Mouse (Mus musculus): ENCODE measurements at regions not wholly inside any gene's neighbourhood (a gene's known extent, or its start where the extent isn't known, plus 50 kb on each side); places are given as distances from the start of the nearest gene placed in this dataset.
A peak's percentile ranks its signal among the peaks of the same experiment; 100 is the strongest.

DNA sequence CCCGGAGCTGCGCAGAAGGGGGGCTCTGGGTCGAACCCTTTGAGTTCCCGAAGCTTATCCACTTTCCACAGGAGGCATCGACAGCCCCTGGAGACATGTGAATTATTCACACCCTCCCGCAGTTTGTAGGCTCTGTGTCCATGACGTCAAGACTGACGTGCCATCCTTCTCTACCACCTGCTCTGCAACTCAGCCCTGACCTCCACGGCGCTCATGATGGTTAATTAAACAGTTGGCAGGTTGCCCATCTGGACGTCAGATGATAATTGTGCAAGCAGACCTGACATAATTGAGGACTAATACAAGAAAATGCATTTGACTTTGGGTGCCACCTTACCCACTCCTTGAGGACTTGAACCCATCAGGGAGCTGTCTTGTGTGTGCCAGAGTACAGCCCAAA, 121.1 kb upstream of the Ppp1r26 start:
- H3K36me3 ChIP-seq (ENCODE audit: poor library complexity, severe bottlenecking), result no peaks in the 10 kb centered on the region
- no peaks in the 10 kb centered on the region for H3K27me3 ChIP-seq
- peaks cover 23% of the 10 kb centered on the region for H3K4me1 ChIP-seq
- H3K9ac ChIP-seq, result no peak overlapping the region
- H3K9me3 ChIP-seq (replicated peaks), result no peaks in the 10 kb centered on the region
- no peak overlapping the region for H3K4me3 ChIP-seq
- ATAC-seq, result peak; percentile 62; the same call in 1 of the 2 replicates
- WGBS, result 52% methylated on average over 11 of the region's 11 CpGs
- no peak overlapping the region for H3K4me2 ChIP-seq
- no peak overlapping the region for H3K27ac ChIP-seq

DNA sequence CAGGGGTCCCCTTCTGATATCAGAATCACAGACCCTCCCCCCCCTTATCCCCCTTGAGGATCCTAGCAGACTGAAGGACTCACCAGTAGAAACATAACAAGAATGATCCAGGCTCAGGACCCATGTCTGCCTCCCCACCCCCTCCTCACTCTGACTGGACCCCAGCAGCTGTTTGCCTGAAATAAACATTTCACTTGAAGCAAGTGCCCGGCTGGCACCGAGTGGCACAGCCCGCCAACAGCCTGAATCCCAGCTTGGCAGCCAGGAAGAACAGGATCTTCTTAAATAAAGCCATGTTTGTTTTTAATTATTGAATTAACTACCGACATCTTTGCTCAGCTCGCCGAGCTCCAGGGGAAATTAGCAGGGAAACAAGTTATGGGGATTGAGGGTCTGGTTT, 120.5 kb upstream of the Ppp1r26 start:
- H3K36me3 ChIP-seq (ENCODE audit: poor library complexity, severe bottlenecking), result no peaks in the 10 kb centered on the region
- H3K4me1 ChIP-seq, result peaks cover 23% of the 10 kb centered on the region
- H3K9me3 ChIP-seq (replicated peaks), result no peaks in the 10 kb centered on the region
- no peak for ATAC-seq
- no peak overlapping the region for H3K4me3 ChIP-seq
- H3K9ac ChIP-seq, result no peak overlapping the region
- WGBS, result 62% methylated on average over 6 of the region's 6 CpGs
- no peaks in the 10 kb centered on the region for H3K27me3 ChIP-seq
- H3K27ac ChIP-seq, result no peak overlapping the region
- H3K4me2 ChIP-seq, result no peak overlapping the region

DNA sequence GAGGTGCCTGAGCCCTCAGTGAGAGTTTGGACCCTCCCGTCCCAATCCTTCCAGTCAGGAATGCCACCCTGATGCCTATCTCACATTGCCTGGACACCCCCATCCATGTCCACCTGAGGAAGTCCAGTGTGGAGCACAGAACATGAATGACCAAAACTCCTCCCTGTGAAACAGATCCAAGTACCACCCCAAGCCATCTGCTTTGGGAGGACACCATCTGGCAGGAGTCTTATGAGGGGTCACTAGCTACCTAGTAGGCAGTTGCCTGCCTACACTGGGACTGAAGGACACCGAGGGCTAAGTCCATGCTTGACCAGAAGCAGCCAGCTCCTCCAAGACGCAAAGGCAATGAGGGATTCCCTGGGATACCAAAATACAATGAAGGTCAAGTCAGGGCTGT, 119.9 kb upstream of the Ppp1r26 start:
- WGBS, result 89% methylated on average over 3 of the region's 3 CpGs
- peaks cover 23% of the 10 kb centered on the region for H3K4me1 ChIP-seq
- no peak overlapping the region for H3K9ac ChIP-seq
- H3K36me3 ChIP-seq (ENCODE audit: poor library complexity, severe bottlenecking), result no peaks in the 10 kb centered on the region
- H3K4me2 ChIP-seq, result no peak overlapping the region
- no peaks in the 10 kb centered on the region for H3K9me3 ChIP-seq (replicated peaks)
- ATAC-seq, result no peak
- no peaks in the 10 kb centered on the region for H3K27me3 ChIP-seq
- H3K27ac ChIP-seq, result 0 out of 2 replicates have a peak overlapping the region, but pooled peaks have one; percentile 15
- H3K4me3 ChIP-seq, result no peak overlapping the region

- Histone ChIP-seq H3K9ac (no peak overlapping the region), H3K4me2 (no peak overlapping the region), H3K27ac (no peak overlapping the region), H3K27me3 (no peaks in the 10 kb centered on the region), H3K4me3 (no peak overlapping the region), H3K9me3 (replicated peaks) (no peaks in the 10 kb centered on the region), H3K4me1 (peaks cover 23% of the 10 kb centered on the region), H3K36me3 (ENCODE audit: poor library complexity, severe bottlenecking) (no peaks in the 10 kb centered on the region)
- no peak for ATAC-seq
- 84% methylated on average over 5 of the region's 5 CpGs for WGBS
Observed at GRCm38 (mm10) chr2:28329130-28329529, 117.5 kb upstream of the Ppp1r26 start.

GRCm38 (mm10) chr2:28335141-28335789, 111.3 kb upstream of the Ppp1r26 start:
- H3K4me1 ChIP-seq, result peaks cover 27% of the 10 kb centered on the region
- H3K36me3 ChIP-seq (ENCODE audit: poor library complexity, severe bottlenecking), result no peaks in the 10 kb centered on the region
- H3K4me2 ChIP-seq, result no peak overlapping the region
- ATAC-seq, result peak; percentile 67
- H3K27ac ChIP-seq, result peak overlapping the region; percentile 51; the same call in 1 of the 2 replicates
- no peaks in the 10 kb centered on the region for H3K27me3 ChIP-seq
- 37% methylated on average over 9 of the region's 9 CpGs for WGBS
- H3K4me3 ChIP-seq, result no peak overlapping the region
- H3K9me3 ChIP-seq (replicated peaks), result no peaks in the 10 kb centered on the region
- H3K9ac ChIP-seq, result no peak overlapping the region

DNA sequence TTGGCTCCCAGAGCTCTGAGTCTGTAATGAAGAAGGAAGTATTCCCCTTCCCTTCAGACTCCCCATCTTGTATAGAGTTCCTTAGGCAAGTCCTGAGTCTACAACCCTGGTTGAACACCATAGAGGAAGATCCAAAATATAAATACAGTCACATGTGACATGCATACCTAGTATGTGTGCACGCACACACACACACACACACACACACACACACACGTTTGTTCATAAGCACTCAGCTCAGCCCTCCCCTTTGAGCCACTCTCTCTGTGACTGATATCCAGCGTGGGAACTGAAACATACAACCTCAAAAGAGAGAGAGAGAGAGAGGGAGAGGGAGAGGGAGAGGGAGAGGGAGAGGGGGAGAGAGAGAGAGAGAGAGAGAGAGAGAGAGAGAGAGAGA, 110.8 kb upstream of the Ppp1r26 start:
- ATAC-seq, result 0 out of 2 replicates have a peak, but pooled peaks have one; percentile 4

GRCm38 (mm10) chr2:28336349-28337309, 110.0 kb upstream of the Ppp1r26 start:
- Histone ChIP-seq H3K4me3 (no peak overlapping the region), H3K27ac (0 out of 2 replicates have a peak overlapping the region, but pooled peaks have one; percentile 25), H3K4me1 (peaks cover 27% of the 10 kb centered on the region), H3K9me3 (replicated peaks) (no peaks in the 10 kb centered on the region), H3K27me3 (no peaks in the 10 kb centered on the region), H3K9ac (peak overlapping the region; percentile 16; the same call in 1 of the 2 replicates), H3K36me3 (ENCODE audit: poor library complexity, severe bottlenecking) (no peaks in the 10 kb centered on the region), H3K4me2 (no peak overlapping the region)
- WGBS, result 53% methylated on average over 17 of the region's 17 CpGs
- ATAC-seq, result 0 out of 2 replicates have a peak, but pooled peaks have one; percentile 30

More for the DNA sequence above, 110.8 kb upstream of the Ppp1r26 start:
- H3K9me3 ChIP-seq (replicated peaks), result no peaks in the 10 kb centered on the region
- no peak overlapping the region for H3K9ac ChIP-seq
- peaks cover 27% of the 10 kb centered on the region for H3K4me1 ChIP-seq
- H3K4me3 ChIP-seq, result no peak overlapping the region
- H3K36me3 ChIP-seq (ENCODE audit: poor library complexity, severe bottlenecking), result no peaks in the 10 kb centered on the region
- WGBS, result 73% methylated on average over 3 of the region's 3 CpGs
- H3K27ac ChIP-seq, result peak overlapping the region; percentile 51; the same call in 1 of the 2 replicates
- no peaks in the 10 kb centered on the region for H3K27me3 ChIP-seq
- no peak overlapping the region for H3K4me2 ChIP-seq

DNA sequence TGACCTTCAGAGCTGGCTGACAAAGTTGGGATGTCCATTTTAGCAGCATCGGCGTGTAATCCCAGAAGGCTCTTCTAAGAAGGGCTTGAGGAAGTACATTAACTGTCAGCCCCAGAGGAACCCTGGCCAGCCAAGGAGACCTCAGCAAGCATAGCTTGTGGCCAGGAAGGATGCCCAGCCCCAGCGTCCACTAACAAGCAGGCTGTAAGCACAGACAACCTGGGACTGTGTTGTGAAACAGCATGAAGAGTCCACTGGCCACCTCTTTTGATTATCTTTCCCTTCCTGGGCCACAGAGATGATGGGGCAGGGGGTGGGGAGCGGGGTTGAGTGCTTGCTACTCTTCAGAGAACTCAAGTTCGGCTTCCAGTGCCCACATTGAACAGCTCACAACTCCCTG, 109.0 kb upstream of the Ppp1r26 start:
- Histone ChIP-seq H3K36me3 (ENCODE audit: poor library complexity, severe bottlenecking) (no peaks in the 10 kb centered on the region), H3K4me1 (peaks cover 27% of the 10 kb centered on the region), H3K4me2 (no peak overlapping the region), H3K9me3 (replicated peaks) (no peaks in the 10 kb centered on the region), H3K4me3 (no peak overlapping the region), H3K27me3 (no peaks in the 10 kb centered on the region), H3K9ac (no peak overlapping the region), H3K27ac (no peak overlapping the region)
- WGBS, result 90% methylated on average over 5 of the region's 5 CpGs
- ATAC-seq, result no peak

- H3K27ac ChIP-seq, result no peak overlapping the region
Observed at GRCm38 (mm10) chr2:28341304-28341703, 105.3 kb upstream of the Ppp1r26 start.

DNA sequence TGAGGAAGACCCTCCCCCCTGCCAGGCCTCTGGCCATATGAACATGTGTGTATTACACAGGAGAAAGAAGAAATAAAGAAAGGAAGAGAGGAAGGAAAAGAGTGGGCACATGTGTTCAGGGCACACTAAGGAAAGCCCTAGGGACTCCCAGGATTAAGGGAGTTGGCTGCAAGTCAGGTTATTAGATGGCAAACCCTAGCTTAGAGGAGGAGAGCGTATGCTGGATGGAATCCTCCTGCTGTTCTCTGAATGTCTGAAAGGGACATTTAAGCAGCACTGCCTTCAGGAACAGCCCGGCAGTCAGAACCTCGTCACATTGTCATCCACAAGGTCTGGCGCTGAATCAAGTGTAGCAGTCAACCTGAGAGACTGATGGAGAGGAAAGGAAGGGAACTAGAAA, 98.1 kb upstream of the Ppp1r26 start:
- WGBS, result 69% methylated on average over 4 of the region's 4 CpGs
- ATAC-seq, result no peak
- no peaks in the 10 kb centered on the region for H3K27me3 ChIP-seq
- H3K36me3 ChIP-seq (ENCODE audit: poor library complexity, severe bottlenecking), result no peaks in the 10 kb centered on the region
- H3K9me3 ChIP-seq (replicated peaks), result no peaks in the 10 kb centered on the region
- no peaks in the 10 kb centered on the region for H3K4me1 ChIP-seq
- H3K4me3 ChIP-seq, result no peak overlapping the region
- no peak overlapping the region for H3K27ac ChIP-seq
- H3K4me2 ChIP-seq, result no peak overlapping the region
- H3K9ac ChIP-seq, result no peak overlapping the region

More at GRCm38 (mm10) chr2:28341304-28341703, 105.3 kb upstream of the Ppp1r26 start:
- Histone ChIP-seq H3K4me3 (no peak overlapping the region), H3K4me1 (peaks cover 14% of the 10 kb centered on the region), H3K9me3 (replicated peaks) (no peaks in the 10 kb centered on the region), H3K27me3 (no peaks in the 10 kb centered on the region), H3K9ac (no peak overlapping the region), H3K4me2 (no peak overlapping the region), H3K36me3 (ENCODE audit: poor library complexity, severe bottlenecking) (no peaks in the 10 kb centered on the region)
- no peak for ATAC-seq
- 99% methylated on average over 2 of the region's 2 CpGs for WGBS

DNA sequence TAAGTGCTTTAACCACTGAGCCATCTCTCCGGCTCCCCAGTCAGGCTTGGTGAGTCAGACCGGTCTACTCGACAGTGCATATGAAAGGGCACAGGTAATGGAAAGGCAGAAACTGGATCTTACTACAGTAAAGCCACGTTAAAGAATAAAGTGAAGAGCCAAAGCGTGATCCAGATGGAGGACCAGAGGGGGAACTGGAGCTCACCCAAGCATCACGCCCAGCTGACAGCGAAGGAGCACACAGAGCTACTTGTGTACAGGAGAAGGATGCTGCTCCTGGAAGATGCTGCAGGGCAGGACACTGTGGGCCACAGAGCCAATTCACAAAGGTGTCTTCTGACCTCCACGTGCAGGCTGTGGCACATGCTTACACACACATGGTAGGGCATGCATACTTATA, 96.7 kb upstream of the Ppp1r26 start:
- ATAC-seq, result no peak
- no peaks in the 10 kb centered on the region for H3K27me3 ChIP-seq
- no peak overlapping the region for H3K27ac ChIP-seq
- H3K9ac ChIP-seq, result no peak overlapping the region
- H3K9me3 ChIP-seq (replicated peaks), result no peaks in the 10 kb centered on the region
- no peaks in the 10 kb centered on the region for H3K4me1 ChIP-seq
- no peaks in the 10 kb centered on the region for H3K36me3 ChIP-seq (ENCODE audit: poor library complexity, severe bottlenecking)
- no peak overlapping the region for H3K4me2 ChIP-seq
- no peak overlapping the region for H3K4me3 ChIP-seq
- 91% methylated on average over 8 of the region's 8 CpGs for WGBS

DNA sequence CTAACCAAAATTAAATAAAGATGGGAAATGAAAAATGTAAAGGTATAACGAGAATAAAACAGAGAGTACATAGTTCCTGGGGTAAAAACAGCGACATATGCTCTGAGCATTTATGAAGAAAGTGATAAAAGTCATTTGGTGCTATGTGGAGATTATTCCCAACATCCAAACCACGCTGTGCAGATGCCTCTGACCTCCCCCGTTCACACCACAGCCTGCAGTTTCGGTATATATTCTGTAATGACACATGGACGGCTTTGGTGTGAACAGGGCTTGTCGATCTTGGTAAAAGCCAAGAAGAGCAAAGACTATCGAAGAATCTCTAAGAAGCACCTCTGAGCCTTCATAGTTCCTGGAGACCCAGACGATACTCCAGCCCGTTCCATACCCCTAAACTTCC, 95.2 kb upstream of the Ppp1r26 start:
- Histone ChIP-seq H3K27ac (no peak overlapping the region), H3K4me1 (no peaks in the 10 kb centered on the region), H3K9me3 (replicated peaks) (no peaks in the 10 kb centered on the region), H3K27me3 (no peaks in the 10 kb centered on the region), H3K4me3 (no peak overlapping the region), H3K9ac (no peak overlapping the region), H3K36me3 (ENCODE audit: poor library complexity, severe bottlenecking) (no peaks in the 10 kb centered on the region), H3K4me2 (no peak overlapping the region)
- no peak for ATAC-seq
- WGBS, result 91% methylated on average over 10 of the region's 10 CpGs

Data from forebrain, embryonic 13.5 days (tissue).